Mouse (Mus musculus) macrophage (primary cell): ENCODE measurements around the gene Zfp978. TPM values are rescaled to one million over a fixed set of nuclear protein-coding genes. Genes with fewer than 3 reads are reported as not detected.
"Not testable (repeated sequence)": the region's sequence is repeated elsewhere in the genome, so short reads cannot be mapped to it uniquely, and the experiment has no call there.

Source experiments
- H3K27ac ChIP-seq: fragments of 350-480 bp; formaldehyde crosslinking; 2 replicates; pipeline ENCODE4 v1.9.0; 2021
- H3K36me3 ChIP-seq: fragments of 350-480 bp; formaldehyde crosslinking; 2 replicates; pipeline ENCODE4 v1.9.0; 2021; ENCODE audit errors: inconsistent target
- H3K4me3 ChIP-seq: fragments of 350-480 bp; formaldehyde crosslinking; 2 replicates; pipeline ENCODE4 v1.9.0; 2021; ENCODE audit errors: inconsistent target
- H3K79me2 ChIP-seq: fragments of 350-480 bp; formaldehyde crosslinking; 2 replicates; pipeline ENCODE4 v1.9.0; 2021; ENCODE audit errors: inconsistent target
- WGBS: methylation state at CpG from one replicate; pipeline ENCODE4 v1.1.7; 2026; ENCODE audit warnings: inconsistent platforms; ENCODE audit not compliant: missing documents; 5-methylcytosine and 5-hydroxymethylcytosine counted together
- polyA plus RNA-seq: library from polyadenylated mRNA; stranded (reverse); fragments of 250-400 nt; gene quantifications from 3 replicates; pipeline ENCODE4 v1.2.4, GENCODE M21; 2018; ENCODE audit warnings: inconsistent platforms
- total RNA-seq, 78 experiments: library from RNA; depleted of rRNA; stranded (reverse); fragments of 250-400 nt; gene quantifications; 1 replicate in 9 of 78; 2 replicates in 24 of 78; 3 replicates in 43 of 78; 4 replicates in 2 of 78; pipeline ENCODE4 v1.2.4; 2018; ENCODE audit warnings: inconsistent platforms in 56 of 78

Gene Zfp978
- total RNA-seq (2018; cell fraction: chromatin; rRNA removed): not detected
- under 1 TPM in 2 of 26 experiments, not detected in 24; 0.47 to 0.55 TPM for total RNA-seq (2018; cell fraction: cytosol; rRNA removed)
- not detected for total RNA-seq (2018; cell fraction: nucleus; rRNA removed)
- not detected in 3 replicates for polyA plus RNA-seq

GRCm38 (mm10) chr4:147361003-147361402 is at the start of gene Zfp978:
Gene Zfp978, plus strand, starts transcription at chr4:147361303.
- H3K4me3 ChIP-seq, H3K27ac ChIP-seq: not testable (repeated sequence)
- no CpG with 5 or more reads among the region's 6 CpGs for WGBS

GRCm38 (mm10) chr4:147335036-147335690 is 25.9 kb upstream of the Zfp978 start:
- not testable (repeated sequence) for H3K36me3 ChIP-seq, H3K27ac ChIP-seq, H3K4me3 ChIP-seq, H3K79me2 ChIP-seq
- 93% methylated on average over 2 of the region's 2 CpGs for WGBS

More at GRCm38 (mm10) chr4:147361003-147361402, at the start of gene Zfp978:
- H3K36me3 ChIP-seq, H3K79me2 ChIP-seq: not testable (repeated sequence)

GRCm38 (mm10) chr4:147335691-147336367 is 25.3 kb upstream of the Zfp978 start:
- not testable (repeated sequence) for H3K79me2 ChIP-seq, H3K27ac ChIP-seq, H3K36me3 ChIP-seq, H3K4me3 ChIP-seq
- WGBS: 47% methylated on average over 1 of the region's 1 CpGs

- not testable (repeated sequence) for H3K4me3 ChIP-seq, H3K36me3 ChIP-seq, H3K79me2 ChIP-seq, H3K27ac ChIP-seq
- 65% methylated on average over 6 of the region's 6 CpGs for WGBS
These were observed 24.5 kb upstream of the Zfp978 start for GRCm38 (mm10) chr4:147336368-147337195.

GRCm38 (mm10) chr4:147337520-147337919 is 23.6 kb upstream of the Zfp978 start:
- H3K4me3 ChIP-seq, H3K27ac ChIP-seq, H3K36me3 ChIP-seq, H3K79me2 ChIP-seq: not testable (repeated sequence)
- WGBS: 88% methylated on average over 2 of the region's 2 CpGs

GRCm38 (mm10) chr4:147338032-147338610 is 23.0 kb upstream of the Zfp978 start:
- Histone ChIP-seq H3K79me2 (no peaks in the 10 kb centered on the region), H3K4me3 (no peak overlapping the region), H3K36me3 (no peaks in the 10 kb centered on the region), H3K27ac (no peak overlapping the region)
- WGBS: 73% methylated on average over 5 of the region's 5 CpGs

GRCm38 (mm10) chr4:147338706-147339105 is 22.4 kb upstream of the Zfp978 start:
- H3K27ac ChIP-seq, H3K79me2 ChIP-seq, H3K36me3 ChIP-seq, H3K4me3 ChIP-seq: not testable (repeated sequence)
- 84% methylated on average over 3 of the region's 3 CpGs for WGBS

GRCm38 (mm10) chr4:147339601-147340219 is 21.4 kb upstream of the Zfp978 start:
- 76% methylated on average over 7 of the region's 7 CpGs for WGBS
- H3K36me3 ChIP-seq, H3K4me3 ChIP-seq, H3K79me2 ChIP-seq, H3K27ac ChIP-seq: not testable (repeated sequence)

GRCm38 (mm10) chr4:147340236-147340635 is 20.9 kb upstream of the Zfp978 start:
- not testable (repeated sequence) for H3K36me3 ChIP-seq, H3K79me2 ChIP-seq, H3K27ac ChIP-seq, H3K4me3 ChIP-seq
- 57% methylated on average over 3 of the region's 3 CpGs for WGBS

- H3K79me2 ChIP-seq, H3K27ac ChIP-seq, H3K4me3 ChIP-seq, H3K36me3 ChIP-seq: not testable (repeated sequence)
- 80% methylated on average over 3 of the region's 3 CpGs for WGBS
These were observed 20.2 kb upstream of the Zfp978 start for GRCm38 (mm10) chr4:147340876-147341275.

GRCm38 (mm10) chr4:147343042-147343908 is 17.8 kb upstream of the Zfp978 start:
- H3K36me3 ChIP-seq, H3K79me2 ChIP-seq, H3K27ac ChIP-seq, H3K4me3 ChIP-seq: not testable (repeated sequence)
- WGBS: 79% methylated on average over 6 of the region's 6 CpGs

GRCm38 (mm10) chr4:147345061-147345554 is 16.0 kb upstream of the Zfp978 start:
- H3K4me3 ChIP-seq, H3K36me3 ChIP-seq, H3K27ac ChIP-seq, H3K79me2 ChIP-seq: not testable (repeated sequence)
- WGBS: 94% methylated on average over 2 of the region's 2 CpGs

- H3K4me3 ChIP-seq, H3K36me3 ChIP-seq, H3K79me2 ChIP-seq, H3K27ac ChIP-seq: not testable (repeated sequence)
- WGBS: 68% methylated on average over 4 of the region's 4 CpGs
These were observed 14.6 kb upstream of the Zfp978 start for GRCm38 (mm10) chr4:147346361-147347035.
